Mouse (Mus musculus) ovary, postnatal 10 days (tissue): Measurements from ENCODE around the gene Prr22.

Source experiments
- DNase-seq: peaks from one replicate; pipeline ENCODE4 v3.0.0; 2022; ENCODE audit warnings: low spot score

The Prr22 gene

DNA sequence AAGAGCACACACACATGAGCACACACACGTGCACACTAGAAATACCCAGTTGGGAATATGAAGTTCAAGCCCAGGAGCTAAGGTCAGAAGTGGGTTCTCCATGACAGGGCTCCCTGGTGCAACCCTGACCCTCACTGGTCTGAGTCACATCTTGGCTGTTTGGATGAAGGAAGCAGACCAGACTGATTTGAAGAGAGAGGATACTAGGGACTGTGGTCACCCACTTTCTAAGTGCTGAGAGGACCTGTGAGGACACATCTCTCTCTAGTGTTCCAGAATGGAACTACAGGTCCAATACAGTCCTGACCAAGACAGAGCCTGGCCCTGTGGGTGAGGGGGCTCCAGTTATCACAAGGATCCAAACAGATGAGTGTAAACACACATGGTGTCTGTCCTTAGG, 35.7 kb downstream of the Prr22 start:
- no peak for DNase-seq

DNA sequence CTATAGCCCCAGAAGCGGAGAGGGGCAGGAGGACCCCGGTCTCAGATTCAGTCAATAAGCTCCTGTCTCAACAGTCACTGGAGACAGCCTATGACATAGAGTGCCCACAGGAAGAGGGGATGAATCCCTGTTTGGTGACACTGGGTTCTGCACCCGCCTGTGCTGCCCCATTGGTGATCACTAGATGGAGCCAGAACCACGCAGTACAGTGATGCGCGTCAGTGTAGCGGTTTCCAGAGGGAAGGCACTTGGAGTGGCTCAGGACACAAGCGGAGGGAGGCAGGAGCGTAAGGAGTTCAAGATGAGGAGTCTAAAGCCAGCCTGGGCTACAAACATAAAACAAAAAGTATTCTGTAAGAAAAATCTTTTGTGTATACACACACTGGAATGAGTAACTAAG, 38.5 kb downstream of the Prr22 start:
- DNase-seq: peak; percentile 45

- peak; percentile 77 for DNase-seq
These were observed 40.2 kb downstream of the Prr22 start for GRCm38 (mm10) chr17:56810245-56810644.

DNA sequence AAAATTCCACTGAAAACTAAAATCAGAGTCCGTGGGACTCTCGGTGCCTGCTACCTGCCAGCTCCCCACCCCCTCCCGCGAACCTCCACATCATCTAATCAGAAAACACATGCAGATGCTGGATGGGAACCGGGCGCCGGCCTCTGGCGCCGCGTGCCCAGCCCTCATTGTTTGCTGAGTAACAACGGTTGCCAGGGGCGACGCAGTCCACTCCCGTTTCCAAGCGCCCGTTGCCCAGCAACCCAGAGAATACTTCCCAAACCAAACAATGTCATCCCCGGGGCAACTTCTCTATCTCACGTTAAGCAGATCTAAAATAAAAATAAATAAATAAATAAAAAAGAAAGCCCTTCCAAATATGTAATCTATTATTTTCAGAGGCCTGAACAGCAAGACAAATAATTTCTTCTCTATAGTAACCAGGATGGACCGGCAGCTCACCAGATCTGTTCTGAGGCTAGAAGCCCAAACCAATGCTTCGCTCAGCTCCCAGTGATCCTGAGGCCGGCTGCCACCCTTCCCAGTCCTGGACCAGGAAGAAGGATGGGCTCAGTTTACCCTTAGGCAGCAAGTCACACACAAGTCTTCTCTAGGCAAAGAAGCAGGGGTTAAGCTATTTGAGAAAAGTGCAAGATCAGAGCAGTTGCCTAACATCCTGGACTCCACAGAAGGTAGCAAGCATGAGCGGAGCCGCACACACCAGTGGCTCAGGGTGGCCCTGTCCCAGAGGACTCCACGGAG, 44.4 kb downstream of the Prr22 start:
- DNase-seq: peak; percentile 41

GRCm38 (mm10) chr17:56815057-56815345, 45.0 kb downstream of the Prr22 start:
- DNase-seq: no peak

DNA sequence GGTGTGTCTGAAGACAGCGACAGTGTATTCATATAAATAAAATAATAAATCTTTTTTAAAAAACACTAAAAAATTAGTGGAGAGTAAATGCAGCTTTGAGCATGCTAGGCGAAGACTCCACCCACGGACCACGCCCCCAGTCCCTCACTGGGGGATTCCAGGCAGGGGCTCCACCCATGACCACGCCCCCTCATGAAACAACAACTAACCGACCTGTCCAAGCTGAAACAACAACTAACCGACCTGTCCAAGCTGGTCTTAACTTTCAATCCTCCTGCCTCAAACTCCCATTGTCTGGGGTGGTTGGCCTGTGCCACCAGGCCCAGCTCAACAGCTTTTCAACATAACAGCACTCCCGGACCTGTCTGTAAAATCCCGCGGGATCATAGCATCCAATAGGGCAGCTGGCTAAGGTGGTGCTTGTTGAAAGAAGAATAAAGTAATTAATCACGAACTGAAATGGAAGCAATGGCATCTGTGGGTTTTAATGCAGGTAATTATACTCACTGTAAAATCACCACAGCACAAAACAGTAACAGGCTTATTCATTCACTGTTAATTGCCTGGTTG, 48.1 kb downstream of the Prr22 start:
- DNase-seq: no peak

DNA sequence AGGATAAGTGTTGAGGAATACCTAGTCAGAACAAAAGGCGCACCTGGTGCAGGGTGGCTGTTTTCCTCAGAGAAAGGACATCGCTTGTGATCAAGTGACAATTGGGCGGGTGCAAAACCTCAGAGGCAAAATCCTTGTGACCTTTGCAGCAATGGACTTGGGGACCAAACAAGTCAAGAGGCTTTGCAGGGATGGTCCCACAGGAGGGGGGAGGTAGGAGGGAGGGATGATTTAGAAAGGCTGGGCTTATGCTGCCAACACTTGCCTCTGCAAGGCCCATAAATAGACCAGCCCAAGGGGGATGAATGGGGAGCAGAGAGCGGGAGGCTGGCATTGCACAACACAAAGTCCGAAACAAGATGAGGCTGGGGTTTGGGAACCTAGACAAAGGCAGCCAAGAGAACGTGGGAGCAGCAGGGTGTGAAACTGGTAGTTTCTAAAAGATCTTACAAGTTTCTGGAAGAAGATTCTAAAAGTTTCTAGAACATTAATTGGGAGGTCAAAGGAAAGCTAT, 49.0 kb downstream of the Prr22 start:
- no peak for DNase-seq

DNA sequence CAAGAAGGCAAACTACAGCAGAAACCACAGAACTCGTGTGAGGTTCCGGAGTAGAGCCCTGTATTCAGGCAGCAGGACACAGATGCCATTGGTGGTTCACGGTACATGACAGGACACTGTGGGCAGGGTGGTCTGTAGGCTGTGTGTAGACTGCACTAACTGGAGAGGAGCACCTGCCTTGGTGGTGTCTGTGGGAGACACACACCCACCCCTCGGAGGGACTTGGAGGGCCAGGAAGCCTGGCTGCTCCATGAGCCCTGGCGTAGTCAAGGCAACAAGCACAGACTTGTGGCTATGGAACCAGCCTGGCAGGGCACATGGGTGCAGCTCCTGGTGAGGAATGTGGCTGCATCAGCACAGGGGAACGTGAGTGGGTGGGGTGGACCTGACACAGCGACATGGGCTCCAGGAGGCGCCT, 49.7 kb downstream of the Prr22 start:
- DNase-seq: no peak
